Comparison of ENCODE assay signal across 8 mouse cellular contexts in genomic region chr16:30056906-30057305, GRCm38 (mm10). TPM values are rescaled to one million over a fixed set of nuclear protein-coding genes. Genes with fewer than 3 reads are reported as not detected.
DNase-seq lines count a peak whose midpoint lies in the region; ATAC-seq and TF ChIP-seq lines count a peak whose summit lies in the region.

No protein-coding gene starts in this region.

- H3K27me3 ChIP-seq in heart, embryonic 11.5 days (ENCODE audit: control insufficient read depth, insufficient read depth, low read length) = no peaks in the 10 kb centered on the region

- no peak overlapping the region for H3K4me3 ChIP-seq in heart, embryonic 11.5 days (ENCODE audit: low read depth, low read length)
- no peak overlapping the region for H3K4me3 ChIP-seq in lung, adult 2 months (replicated peaks; ENCODE audit: extremely low read depth, low read depth, low read length)

- no peak for TF ChIP-seq POLR2A in lung, adult 2 months (IDR thresholded peaks at IDR 0.05; ENCODE audit: borderline replicate concordance, extremely low read depth, low read depth, low read length)

- no peak overlapping the region for H3K4me2 ChIP-seq in heart, embryonic 11.5 days

- H3K4me1 ChIP-seq in heart, embryonic 11.5 days (ENCODE audit: control insufficient read depth, insufficient read depth, low read length) = peaks cover 39% of the 10 kb centered on the region
- H3K4me1 ChIP-seq in lung, adult 2 months (ENCODE audit: control insufficient read depth, insufficient read depth, low read length) = peaks cover 6% of the 10 kb centered on the region

- no peaks in the 10 kb centered on the region for H3K36me3 ChIP-seq in heart, embryonic 11.5 days (ENCODE audit: control insufficient read depth, insufficient read depth, low read length)

- no peak overlapping the region for H3K9ac ChIP-seq in heart, embryonic 11.5 days (ENCODE audit: low read depth, low read length)

- H3K27ac ChIP-seq in heart, embryonic 11.5 days (ENCODE audit: low read depth, low read length) = no peak overlapping the region

- no peak for ATAC-seq in heart, embryonic 11.5 days (replicated peaks; ENCODE audit: insufficient number of reproducible peaks, low FRiP score, low TSS enrichment)

- peak; percentile 98 for DNase-seq in heart, adult 11 months
- DNase-seq in NIH3T3 (ENCODE audit: low read depth) = peak; percentile 52
- peak; percentile 75 to 81 for DNase-seq in heart, adult 9 months (ENCODE audit: low spot score in 2 of 2)
- peak; percentile 76 for DNase-seq in lung, adult 2 months
- DNase-seq in c-Kit-positive CD71-positive TER-119-positive erythroid progenitor cells, embryonic 14.5 days (ENCODE audit: low spot score) = no peak
- DNase-seq in frontal cortex, postnatal 36 days (ENCODE audit: low spot score in 2 of 2) = no peak
- DNase-seq in layer of hippocampus, adult 8-10 months (ENCODE audit: low spot score in 2 of 2) = no peak

- 80% methylated on average over 2 of the region's 2 CpGs for WGBS in heart, embryonic 11.5 days (ENCODE audit: insufficient replicate concordance)
- WGBS in lung, adult 2 months = 56% methylated on average over 2 of the region's 2 CpGs

- no peak for TF ChIP-seq CTCF in lung, adult 2 months (IDR thresholded peaks at IDR 0.05; ENCODE audit: insufficient read depth, low read length)

- no peaks in the 10 kb centered on the region for H3K9me3 ChIP-seq in heart, embryonic 11.5 days (replicated peaks; ENCODE audit: control insufficient read depth, low read length)

RNA-seq across cellular contexts. Expression of gene Hes1, which starts 7.3 kb away (rescaled TPM):
- polyA plus RNA-seq in heart, embryonic 11.5 days (2014; fragmentation: Nextera tagmentation; extraction: Ambion mirVana) = 29.1 and 30.3 TPM in 2 replicates
- 167 and 332 TPM in 2 replicates for polyA plus RNA-seq in lung, adult 2 months (2012; rRNA removed)
- 10 to 100 TPM; 21.8 to 37.1 (median 23.1) TPM for total RNA-seq in layer of hippocampus, adult 8-10 months (2022)

Comparison
In these comparisons a context has a peak if more than half of its experiments do, and no peak if none do; other contexts are left out.
1. DNase-seq: peak in heart, adult 11 months (single experiment), NIH3T3 (single experiment), heart, adult 9 months (2 of 2) and lung, adult 2 months (single experiment); none in c-Kit-positive CD71-positive TER-119-positive erythroid progenitor cells, embryonic 14.5 days (single experiment), frontal cortex, postnatal 36 days (0 of 2) and layer of hippocampus, adult 8-10 months (0 of 2).